Mouse (Mus musculus): ENCODE results near the gene Ccr8. TPM values are rescaled to one million over a fixed set of nuclear protein-coding genes. Genes with fewer than 3 reads are reported as not detected.

Ccr8 gene
- polyA plus RNA-seq (2015; fragmentation: Nextera tagmentation; extraction: Ambion mirVana), result 0.38 and 0.72 TPM in 2 replicates

- no peaks in the 10 kb centered on the region for H3K36me3 ChIP-seq (ENCODE audit: control insufficient read depth, insufficient read depth, low read length)
- H3K4me1 ChIP-seq (replicated peaks; ENCODE audit: control insufficient read depth, insufficient read depth, low read length), result no peaks in the 10 kb centered on the region
- no peak within 1 kb of the TSS for H3K27ac ChIP-seq (ENCODE audit: low read length)
- no peak within 1 kb of the TSS for H3K4me2 ChIP-seq (ENCODE audit: low read depth, low read length)
- no peak within 1 kb of the TSS for H3K9ac ChIP-seq (ENCODE audit: low read length)
- H3K27me3 ChIP-seq (ENCODE audit: control insufficient read depth, insufficient read depth, low read depth, low read length), result no peaks in the 10 kb centered on the region
- no peak for ATAC-seq (ENCODE audit: low read depth)
- no peak within 1 kb of the TSS for H3K4me3 ChIP-seq (ENCODE audit: low read length)
- 0 out of 2 replicates have a peak, but pooled peaks cover 2% of the 10 kb centered on the region for H3K9me3 ChIP-seq (ENCODE audit: control insufficient read depth, low read length)
- whole genome bisulfite sequencing, result 68% methylated on average over 5 of the region's 5 CpGs
These were observed at the start of gene Ccr8 for GRCm38 (mm10) chr9:120091696-120092238. Gene Ccr8, plus strand, starts transcription at chr9:120092114.

DNA sequence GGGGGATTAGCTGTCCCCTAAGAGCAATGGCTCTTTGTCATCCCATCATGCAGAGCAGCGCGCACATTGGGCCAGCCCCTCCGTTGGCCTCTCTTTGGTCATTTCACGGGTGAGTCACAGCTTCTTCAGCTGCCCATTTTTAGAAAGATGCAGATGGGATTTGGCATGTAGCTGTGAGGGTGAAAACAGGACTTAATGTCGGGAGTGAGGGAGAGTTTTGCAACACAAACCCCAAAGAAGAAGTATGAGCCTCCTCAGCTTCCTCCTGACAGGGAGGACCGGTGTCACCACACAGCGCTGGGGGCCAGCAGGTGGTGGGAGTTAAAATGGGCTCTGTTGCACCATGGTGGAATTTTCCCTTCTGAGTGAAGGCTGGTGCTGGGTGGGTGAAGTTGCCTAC is 48.8 kb upstream of the Ccr8 start:
- WGBS, result 80% methylated on average over 7 of the region's 7 CpGs
- Histone ChIP-seq H3K36me3 (ENCODE audit: control insufficient read depth, insufficient read depth, low read length) (no peaks in the 10 kb centered on the region), H3K4me1 (replicated peaks; ENCODE audit: control insufficient read depth, insufficient read depth, low read length) (no peaks in the 10 kb centered on the region), H3K9ac (ENCODE audit: low read length) (no peak overlapping the region), H3K4me3 (ENCODE audit: low read length) (no peak overlapping the region), H3K27ac (ENCODE audit: low read length) (no peak overlapping the region), H3K4me2 (ENCODE audit: low read depth, low read length) (no peak overlapping the region), H3K9me3 (ENCODE audit: control insufficient read depth, low read length) (no peaks in the 10 kb centered on the region), H3K27me3 (ENCODE audit: control insufficient read depth, insufficient read depth, low read depth, low read length) (no peaks in the 10 kb centered on the region)
- no peak for ATAC-seq (ENCODE audit: low read depth)

- H3K4me1 ChIP-seq (replicated peaks; ENCODE audit: control insufficient read depth, insufficient read depth, low read length), result no peaks in the 10 kb centered on the region
- no peak overlapping the region for H3K9ac ChIP-seq (ENCODE audit: low read length)
- no peak for ATAC-seq (ENCODE audit: low read depth)
- WGBS, result 44% methylated on average over 6 of the region's 6 CpGs
- no peak overlapping the region for H3K4me2 ChIP-seq (ENCODE audit: low read depth, low read length)
- no peaks in the 10 kb centered on the region for H3K36me3 ChIP-seq (ENCODE audit: control insufficient read depth, insufficient read depth, low read length)
- H3K9me3 ChIP-seq (ENCODE audit: control insufficient read depth, low read length), result no peaks in the 10 kb centered on the region
- H3K4me3 ChIP-seq (ENCODE audit: low read length), result no peak overlapping the region
- no peaks in the 10 kb centered on the region for H3K27me3 ChIP-seq (ENCODE audit: control insufficient read depth, insufficient read depth, low read depth, low read length)
- no peak overlapping the region for H3K27ac ChIP-seq (ENCODE audit: low read length)
These were observed 43.4 kb upstream of the Ccr8 start for GRCm38 (mm10) chr9:120048495-120048894.

- no peaks in the 10 kb centered on the region for H3K4me1 ChIP-seq (replicated peaks; ENCODE audit: control insufficient read depth, insufficient read depth, low read length)
- H3K4me2 ChIP-seq (ENCODE audit: low read depth, low read length), result no peak overlapping the region
- H3K27ac ChIP-seq (ENCODE audit: low read length), result no peak overlapping the region
- 52% methylated on average over 3 of the region's 3 CpGs for WGBS
- no peaks in the 10 kb centered on the region for H3K36me3 ChIP-seq (ENCODE audit: control insufficient read depth, insufficient read depth, low read length)
- H3K4me3 ChIP-seq (ENCODE audit: low read length), result no peak overlapping the region
- no peaks in the 10 kb centered on the region for H3K9me3 ChIP-seq (ENCODE audit: control insufficient read depth, low read length)
- no peaks in the 10 kb centered on the region for H3K27me3 ChIP-seq (ENCODE audit: control insufficient read depth, insufficient read depth, low read depth, low read length)
- no peak for ATAC-seq (ENCODE audit: low read depth)
- no peak overlapping the region for H3K9ac ChIP-seq (ENCODE audit: low read length)
These were observed 42.5 kb upstream of the Ccr8 start for GRCm38 (mm10) chr9:120049407-120049806.

DNA sequence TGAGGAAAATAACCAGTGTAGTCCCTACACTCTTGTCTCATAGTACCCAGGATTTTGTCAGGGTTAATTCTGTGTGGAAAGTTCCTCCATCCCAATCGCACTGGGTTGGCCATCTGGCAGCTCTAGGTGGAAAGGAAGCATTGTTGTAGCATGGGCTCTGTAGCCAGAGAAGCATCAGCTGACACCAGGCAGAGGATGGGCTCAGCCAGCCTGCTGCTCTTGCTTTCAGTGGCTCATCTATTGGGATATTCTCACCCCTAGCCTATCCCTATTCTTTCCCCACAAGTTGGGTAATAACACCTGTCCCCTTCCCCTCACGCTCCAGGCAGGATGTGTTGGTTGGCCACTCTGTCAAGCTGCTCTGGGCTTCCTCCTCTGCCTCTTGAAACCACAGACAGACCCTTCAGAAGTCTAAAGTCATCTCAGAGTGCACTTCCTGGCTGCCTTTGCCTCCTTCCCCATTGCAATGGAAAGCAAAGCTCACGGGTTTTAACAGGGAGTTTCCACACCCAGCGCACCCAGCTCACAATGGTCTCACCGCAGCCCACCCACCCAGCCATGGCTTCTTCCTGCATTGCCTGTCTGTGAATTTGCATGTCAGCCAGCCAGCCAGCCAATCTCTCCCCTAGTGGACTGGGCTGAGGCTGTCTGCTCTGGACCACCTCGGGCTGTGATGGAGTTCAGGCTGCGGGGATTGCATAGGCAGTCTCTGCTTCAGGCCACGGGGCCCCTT is 37.2 kb upstream of the Ccr8 start:
- 49% methylated on average over 8 of the region's 8 CpGs for WGBS
- H3K9ac ChIP-seq (ENCODE audit: low read length), result no peak overlapping the region
- H3K27ac ChIP-seq (ENCODE audit: low read length), result no peak overlapping the region
- H3K9me3 ChIP-seq (ENCODE audit: control insufficient read depth, low read length), result no peaks in the 10 kb centered on the region
- H3K27me3 ChIP-seq (ENCODE audit: control insufficient read depth, insufficient read depth, low read depth, low read length), result no peaks in the 10 kb centered on the region
- ATAC-seq (ENCODE audit: low read depth), result no peak
- H3K36me3 ChIP-seq (ENCODE audit: control insufficient read depth, insufficient read depth, low read length), result no peaks in the 10 kb centered on the region
- H3K4me2 ChIP-seq (ENCODE audit: low read depth, low read length), result no peak overlapping the region
- no peak overlapping the region for H3K4me3 ChIP-seq (ENCODE audit: low read length)
- H3K4me1 ChIP-seq (replicated peaks; ENCODE audit: control insufficient read depth, insufficient read depth, low read length), result no peaks in the 10 kb centered on the region

GRCm38 (mm10) chr9:120056201-120056600 is 35.7 kb upstream of the Ccr8 start:
- Histone ChIP-seq H3K4me1 (replicated peaks; ENCODE audit: control insufficient read depth, insufficient read depth, low read length) (no peaks in the 10 kb centered on the region), H3K27me3 (ENCODE audit: control insufficient read depth, insufficient read depth, low read depth, low read length) (no peaks in the 10 kb centered on the region), H3K4me2 (ENCODE audit: low read depth, low read length) (no peak overlapping the region), H3K9me3 (ENCODE audit: control insufficient read depth, low read length) (no peaks in the 10 kb centered on the region), H3K27ac (ENCODE audit: low read length) (no peak overlapping the region), H3K36me3 (ENCODE audit: control insufficient read depth, insufficient read depth, low read length) (no peaks in the 10 kb centered on the region), H3K4me3 (ENCODE audit: low read length) (no peak overlapping the region), H3K9ac (ENCODE audit: low read length) (no peak overlapping the region)
- no peak for ATAC-seq (ENCODE audit: low read depth)
- WGBS, result 62% methylated on average over 9 of the region's 9 CpGs

GRCm38 (mm10) chr9:120058730-120059129 is 33.2 kb upstream of the Ccr8 start:
- Histone ChIP-seq H3K36me3 (ENCODE audit: control insufficient read depth, insufficient read depth, low read length) (no peaks in the 10 kb centered on the region), H3K27ac (ENCODE audit: low read length) (no peak overlapping the region), H3K27me3 (ENCODE audit: control insufficient read depth, insufficient read depth, low read depth, low read length) (no peaks in the 10 kb centered on the region), H3K4me1 (replicated peaks; ENCODE audit: control insufficient read depth, insufficient read depth, low read length) (no peaks in the 10 kb centered on the region), H3K4me3 (ENCODE audit: low read length) (no peak overlapping the region), H3K9me3 (ENCODE audit: control insufficient read depth, low read length) (no peaks in the 10 kb centered on the region), H3K4me2 (ENCODE audit: low read depth, low read length) (no peak overlapping the region), H3K9ac (ENCODE audit: low read length) (no peak overlapping the region)
- no peak for ATAC-seq (ENCODE audit: low read depth)
- 57% methylated on average over 3 of the region's 3 CpGs for WGBS

GRCm38 (mm10) chr9:120064317-120064716 is 27.6 kb upstream of the Ccr8 start:
- H3K27ac ChIP-seq (ENCODE audit: low read length), result no peak overlapping the region
- no peaks in the 10 kb centered on the region for H3K4me1 ChIP-seq (replicated peaks; ENCODE audit: control insufficient read depth, insufficient read depth, low read length)
- no peaks in the 10 kb centered on the region for H3K36me3 ChIP-seq (ENCODE audit: control insufficient read depth, insufficient read depth, low read length)
- H3K4me2 ChIP-seq (ENCODE audit: low read depth, low read length), result no peak overlapping the region
- no peak for ATAC-seq (ENCODE audit: low read depth)
- H3K27me3 ChIP-seq (ENCODE audit: control insufficient read depth, insufficient read depth, low read depth, low read length), result no peaks in the 10 kb centered on the region
- H3K4me3 ChIP-seq (ENCODE audit: low read length), result no peak overlapping the region
- H3K9ac ChIP-seq (ENCODE audit: low read length), result no peak overlapping the region
- WGBS, result 68% methylated on average over 4 of the region's 4 CpGs
- H3K9me3 ChIP-seq (ENCODE audit: control insufficient read depth, low read length), result no peaks in the 10 kb centered on the region

GRCm38 (mm10) chr9:120067609-120068008 is 24.3 kb upstream of the Ccr8 start:
- WGBS, result 84% methylated on average over 2 of the region's 2 CpGs
- Histone ChIP-seq H3K36me3 (ENCODE audit: control insufficient read depth, insufficient read depth, low read length) (no peaks in the 10 kb centered on the region), H3K9me3 (ENCODE audit: control insufficient read depth, low read length) (no peaks in the 10 kb centered on the region), H3K27me3 (ENCODE audit: control insufficient read depth, insufficient read depth, low read depth, low read length) (no peaks in the 10 kb centered on the region), H3K9ac (ENCODE audit: low read length) (no peak overlapping the region), H3K27ac (ENCODE audit: low read length) (no peak overlapping the region), H3K4me2 (ENCODE audit: low read depth, low read length) (no peak overlapping the region), H3K4me3 (ENCODE audit: low read length) (no peak overlapping the region), H3K4me1 (replicated peaks; ENCODE audit: control insufficient read depth, insufficient read depth, low read length) (no peaks in the 10 kb centered on the region)
- no peak for ATAC-seq (ENCODE audit: low read depth)
